Mouse (Mus musculus) embryonic facial prominence, embryonic 13.5 days (tissue): ENCODE measurements around the gene Zc3h7b. TPM values are rescaled to one million over a fixed set of nuclear protein-coding genes. Genes with fewer than 3 reads are reported as not detected.

Experiments used
- ATAC-seq: fragments of 200-750 bp; cut with Nextera tagmentation; 2 replicates; pipeline ENCODE4 v1.8.0; 2017; ENCODE audit warnings: low read depth; ENCODE audit not compliant: insufficient number of reproducible peaks, insufficient read depth, low FRiP score, low TSS enrichment
- H3K27ac ChIP-seq: fragments of 300-500 bp; sonication (generic); 2 replicates; pipeline ENCODE4 v1.5.1; 2015; ENCODE audit warnings: moderate library complexity, mild to moderate bottlenecking, inconsistent platforms
- H3K27me3 ChIP-seq: fragments of 300-500 bp; sonication (generic); 2 replicates; pipeline ENCODE4 v1.6.1; 2015; ENCODE audit warnings: mild to moderate bottlenecking, inconsistent platforms
- H3K36me3 ChIP-seq: fragments of 300-500 bp; sonication (generic); 2 replicates; pipeline ENCODE4 v1.6.1; 2015; ENCODE audit warnings: mild to moderate bottlenecking, inconsistent platforms
- H3K4me1 ChIP-seq: fragments of 300-500 bp; sonication (generic); 2 replicates; pipeline ENCODE4 v1.6.1; 2015; ENCODE audit warnings: inconsistent platforms
- H3K4me2 ChIP-seq: fragments of 300-500 bp; sonication (generic); 2 replicates; pipeline ENCODE4 v1.6.1; 2015; ENCODE audit warnings: moderate library complexity, mild to moderate bottlenecking, inconsistent platforms
- H3K4me3 ChIP-seq: fragments of 300-500 bp; sonication (generic); 2 replicates; pipeline ENCODE4 v1.5.1; 2015; ENCODE audit warnings: mild to moderate bottlenecking, inconsistent platforms
- H3K9ac ChIP-seq: fragments of 300-500 bp; sonication (generic); 2 replicates; pipeline ENCODE4 v1.6.1; 2015; ENCODE audit warnings: mild to moderate bottlenecking, inconsistent platforms
- H3K9me3 ChIP-seq: fragments of 300-500 bp; sonication (generic); 2 replicates; pipeline ENCODE4 v1.6.1; 2016; ENCODE audit warnings: inconsistent platforms
- WGBS: fragments of 180-500 bp; shearing (Covaris S2); methylation state at CpG from one replicate; pipeline ENCODE4 v1.1.7; 2015; ENCODE audit warnings: mixed read lengths; 5-methylcytosine and 5-hydroxymethylcytosine counted together
- polyA plus RNA-seq: library from polyadenylated mRNA; unstranded; fragments of >200 nt; fragmentation: Nextera tagmentation; extraction: Ambion mirVana; gene quantifications from 2 replicates; pipeline ENCODE4 v1.2.1, GENCODE M21; 2015

The Zc3h7b gene
- polyA plus RNA-seq, 1 experiment from 2014 or later, result 35.4 TPM

GRCm38 (mm10) chr15:81769037-81769436, 24.2 kb downstream of the Zc3h7b start:
- H3K27ac ChIP-seq, result no peak overlapping the region
- no peaks in the 10 kb centered on the region for H3K27me3 ChIP-seq
- no peak for ATAC-seq
- 58% methylated on average over 12 of the region's 13 CpGs for WGBS
- H3K4me3 ChIP-seq, result no peak overlapping the region
- H3K9ac ChIP-seq, result no peak overlapping the region
- peaks cover 62% of the 10 kb centered on the region for H3K36me3 ChIP-seq
- H3K4me2 ChIP-seq, result no peak overlapping the region
- H3K9me3 ChIP-seq, result no peaks in the 10 kb centered on the region
- H3K4me1 ChIP-seq, result peaks cover 19% of the 10 kb centered on the region

GRCm38 (mm10) chr15:81772431-81773120, 27.7 kb downstream of the Zc3h7b start:
- Histone ChIP-seq H3K9me3 (no peaks in the 10 kb centered on the region), H3K4me3 (no peak overlapping the region), H3K27me3 (no peaks in the 10 kb centered on the region), H3K4me1 (peaks cover 19% of the 10 kb centered on the region), H3K27ac (peak overlapping the region; percentile 45; the same call in 1 of the 2 replicates), H3K9ac (0 out of 2 replicates have a peak overlapping the region, but pooled peaks have one; percentile 6), H3K36me3 (peaks cover 91% of the 10 kb centered on the region), H3K4me2 (0 out of 2 replicates have a peak overlapping the region, but pooled peaks have one; percentile 18)
- WGBS, result 38% methylated on average over 20 of the region's 20 CpGs
- ATAC-seq, result no peak

DNA sequence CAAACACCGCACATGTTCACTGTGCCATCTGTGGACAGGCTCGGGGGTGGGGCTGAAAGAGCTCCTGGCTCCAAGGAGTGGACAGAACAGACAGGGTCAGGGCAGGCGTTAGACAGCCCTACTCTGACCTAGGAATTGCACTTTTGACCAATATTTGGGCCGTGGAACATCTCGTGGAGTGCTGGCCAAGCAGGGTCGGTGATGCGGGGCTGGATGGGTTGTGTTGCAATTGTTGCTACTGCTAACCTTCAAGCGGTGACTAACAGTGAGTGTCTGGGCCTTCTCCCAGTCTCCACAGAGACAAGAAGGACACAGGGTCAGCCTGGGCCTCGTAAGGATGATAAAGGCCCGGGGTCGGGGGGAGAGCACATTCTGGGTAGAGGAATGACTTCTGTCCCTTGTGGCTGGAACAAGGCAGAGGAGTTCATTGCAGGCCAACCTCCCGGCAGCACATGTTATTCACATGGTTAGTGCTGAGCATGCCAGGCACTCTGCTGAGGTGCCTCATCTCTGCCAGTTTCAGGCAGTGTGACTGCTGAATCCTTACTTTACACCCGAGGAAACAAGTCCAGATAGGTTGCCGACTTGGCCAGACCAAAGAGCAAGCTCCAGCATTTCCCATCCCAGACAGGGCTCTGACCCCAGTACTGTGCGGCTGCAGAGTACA, 29.8 kb downstream of the Zc3h7b start:
- H3K27ac ChIP-seq, result no peak overlapping the region
- no peak overlapping the region for H3K4me2 ChIP-seq
- no peak for ATAC-seq
- H3K9me3 ChIP-seq, result no peaks in the 10 kb centered on the region
- H3K27me3 ChIP-seq, result no peaks in the 10 kb centered on the region
- H3K36me3 ChIP-seq, result peaks cover 91% of the 10 kb centered on the region
- no peak overlapping the region for H3K9ac ChIP-seq
- no peak overlapping the region for H3K4me3 ChIP-seq
- 88% methylated on average over 15 of the region's 15 CpGs for WGBS
- H3K4me1 ChIP-seq, result peaks cover 19% of the 10 kb centered on the region

GRCm38 (mm10) chr15:81776631-81777422, 32.0 kb downstream of the Zc3h7b start:
- H3K36me3 ChIP-seq, result peaks cover 98% of the 10 kb centered on the region

DNA sequence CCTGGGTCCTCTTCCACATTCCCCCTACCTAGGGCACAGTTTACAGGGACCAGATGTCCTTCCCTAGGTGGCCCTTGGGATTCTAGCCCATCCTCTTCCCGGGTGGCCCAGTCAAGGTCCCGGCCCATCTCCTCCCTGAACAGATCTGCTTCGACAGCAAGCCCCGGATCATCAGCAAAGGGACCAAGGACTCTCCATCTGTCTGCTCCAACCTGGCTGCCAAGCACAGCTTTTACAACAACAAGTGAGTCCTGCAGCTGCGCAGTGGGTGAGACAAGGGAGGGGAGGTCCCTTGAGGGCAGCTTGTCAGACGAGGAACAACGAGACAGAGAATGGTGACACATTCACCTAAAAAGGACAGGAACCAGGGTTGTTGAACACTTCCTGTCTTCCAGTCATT, 37.0 kb downstream of the Zc3h7b start:
- Histone ChIP-seq H3K9me3 (no peaks in the 10 kb centered on the region), H3K27me3 (no peaks in the 10 kb centered on the region), H3K4me3 (no peak overlapping the region), H3K27ac (no peak overlapping the region), H3K4me2 (no peak overlapping the region), H3K4me1 (no peaks in the 10 kb centered on the region), H3K9ac (no peak overlapping the region), H3K36me3 (peaks cover 98% of the 10 kb centered on the region)
- ATAC-seq, result no peak
- WGBS, result 78% methylated on average over 7 of the region's 7 CpGs

More at GRCm38 (mm10) chr15:81776631-81777422, 32.0 kb downstream of the Zc3h7b start:
- Histone ChIP-seq H3K4me1 (peaks cover 15% of the 10 kb centered on the region), H3K9ac (no peak overlapping the region), H3K4me2 (no peak overlapping the region), H3K4me3 (no peak overlapping the region), H3K27ac (no peak overlapping the region), H3K9me3 (no peaks in the 10 kb centered on the region), H3K27me3 (no peaks in the 10 kb centered on the region)
- ATAC-seq, result no peak
- WGBS, result 86% methylated on average over 11 of the region's 11 CpGs

DNA sequence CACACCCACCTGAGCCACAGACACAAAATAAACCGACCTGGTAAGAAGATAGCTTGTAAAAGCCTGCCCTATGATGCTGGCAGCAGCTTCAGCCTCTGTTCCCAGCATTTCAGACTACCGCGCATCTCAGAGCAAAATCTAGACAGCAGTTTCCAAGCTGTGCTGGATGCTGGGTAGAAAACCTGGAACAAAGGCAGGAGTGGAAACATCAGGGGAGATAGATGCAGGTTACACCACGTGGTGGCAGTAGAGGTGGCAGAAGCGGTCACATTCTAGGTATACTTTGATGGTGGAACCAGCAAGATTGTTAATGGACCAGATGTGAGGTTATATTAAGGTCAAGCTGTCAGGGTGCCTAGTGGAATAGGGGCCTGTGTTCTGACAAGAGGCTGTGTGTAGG, 39.9 kb downstream of the Zc3h7b start:
- Histone ChIP-seq H3K9me3 (no peaks in the 10 kb centered on the region), H3K27me3 (no peaks in the 10 kb centered on the region), H3K36me3 (peaks cover 95% of the 10 kb centered on the region), H3K4me2 (no peak overlapping the region), H3K4me3 (no peak overlapping the region), H3K4me1 (no peaks in the 10 kb centered on the region), H3K27ac (no peak overlapping the region), H3K9ac (no peak overlapping the region)
- WGBS, result 67% methylated on average over 5 of the region's 5 CpGs
- ATAC-seq, result no peak

- Histone ChIP-seq H3K4me2 (no peak overlapping the region), H3K36me3 (peaks cover 95% of the 10 kb centered on the region), H3K27ac (no peak overlapping the region), H3K4me3 (no peak overlapping the region), H3K9ac (no peak overlapping the region), H3K27me3 (no peaks in the 10 kb centered on the region), H3K9me3 (no peaks in the 10 kb centered on the region), H3K4me1 (no peaks in the 10 kb centered on the region)
- ATAC-seq, result no peak
- 93% methylated on average over 8 of the region's 8 CpGs for WGBS
Measured at GRCm38 (mm10) chr15:81785701-81786100, 40.8 kb downstream of the Zc3h7b start.

DNA sequence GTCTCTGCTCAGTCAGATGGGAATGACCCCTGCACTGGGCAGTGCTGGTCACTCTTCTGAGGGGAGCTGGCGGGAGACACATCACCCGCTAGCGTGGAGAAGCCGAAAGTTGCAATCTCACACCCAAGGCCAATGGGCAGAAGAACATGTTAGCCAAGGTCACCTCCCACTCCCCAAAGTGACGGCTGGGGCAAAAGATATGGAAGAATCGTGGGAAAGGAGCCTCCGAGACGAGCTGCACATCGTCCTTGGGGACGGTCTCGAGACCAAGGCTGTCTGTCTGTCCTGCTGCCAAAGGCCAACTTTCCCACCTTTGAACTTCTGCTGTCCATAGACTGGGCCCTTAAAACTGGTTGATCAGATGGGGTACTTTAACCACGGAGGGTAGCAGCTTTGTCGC, 42.7 kb downstream of the Zc3h7b start:
- Histone ChIP-seq H3K27ac (no peak overlapping the region), H3K4me2 (no peak overlapping the region), H3K4me3 (no peak overlapping the region), H3K36me3 (peaks cover 95% of the 10 kb centered on the region), H3K27me3 (no peaks in the 10 kb centered on the region), H3K9ac (no peak overlapping the region), H3K4me1 (no peaks in the 10 kb centered on the region), H3K9me3 (no peaks in the 10 kb centered on the region)
- no peak for ATAC-seq
- 94% methylated on average over 13 of the region's 13 CpGs for WGBS

- H3K4me1 ChIP-seq, result no peaks in the 10 kb centered on the region
- ATAC-seq, result no peak
- WGBS, result 93% methylated on average over 9 of the region's 9 CpGs
- no peak overlapping the region for H3K27ac ChIP-seq
- no peak overlapping the region for H3K4me2 ChIP-seq
- H3K36me3 ChIP-seq, result peaks cover 81% of the 10 kb centered on the region
- H3K9ac ChIP-seq, result no peak overlapping the region
- H3K27me3 ChIP-seq, result no peaks in the 10 kb centered on the region
- H3K4me3 ChIP-seq, result no peak overlapping the region
- no peaks in the 10 kb centered on the region for H3K9me3 ChIP-seq
Measured at GRCm38 (mm10) chr15:81792444-81792843, 47.6 kb downstream of the Zc3h7b start.

DNA sequence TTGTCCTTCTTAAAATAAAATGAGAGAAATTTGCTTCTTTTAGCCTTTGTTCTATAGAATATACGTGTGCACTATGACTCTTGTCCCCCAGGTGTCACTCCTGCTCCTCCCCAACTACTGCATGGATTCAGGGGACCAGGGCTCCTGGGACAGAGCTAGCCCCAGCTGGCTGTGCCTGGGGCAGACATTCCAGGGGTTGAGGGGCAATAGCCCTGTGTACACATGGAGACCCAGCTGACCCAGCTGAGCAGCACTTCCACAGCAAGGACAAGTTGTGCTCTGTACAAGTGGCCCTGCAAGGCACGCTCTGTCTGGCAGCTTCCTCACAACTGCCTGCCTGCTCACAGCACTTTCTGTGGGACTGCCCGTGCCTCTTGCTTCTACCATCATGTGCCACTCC, 51.4 kb downstream of the Zc3h7b start:
- H3K4me3 ChIP-seq, result no peak overlapping the region
- H3K4me1 ChIP-seq, result no peaks in the 10 kb centered on the region
- no peak overlapping the region for H3K9ac ChIP-seq
- H3K4me2 ChIP-seq, result no peak overlapping the region
- H3K36me3 ChIP-seq, result peaks cover 51% of the 10 kb centered on the region
- no peaks in the 10 kb centered on the region for H3K9me3 ChIP-seq
- ATAC-seq, result no peak
- H3K27ac ChIP-seq, result no peak overlapping the region
- WGBS, result 64% methylated on average over 3 of the region's 3 CpGs
- H3K27me3 ChIP-seq, result no peaks in the 10 kb centered on the region

DNA sequence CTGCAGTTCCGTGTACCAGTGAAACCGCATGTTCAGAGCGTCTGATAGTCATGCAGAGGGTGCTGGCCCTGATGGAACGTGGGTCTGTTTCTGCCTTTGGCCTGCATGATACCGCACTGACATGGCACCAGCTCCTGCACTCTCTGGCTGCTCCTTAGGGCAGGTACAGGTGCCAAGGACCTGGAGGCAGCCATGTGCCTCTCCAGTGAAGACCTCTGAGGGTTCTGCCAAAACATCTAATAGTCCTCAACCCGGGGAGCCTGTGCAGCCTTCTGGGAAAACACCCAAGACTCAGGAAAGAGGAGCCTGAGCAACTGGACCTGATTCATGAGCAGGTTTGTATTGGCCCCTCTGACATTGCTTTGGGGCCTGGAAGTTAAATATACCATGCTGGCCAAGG, 53.0 kb downstream of the Zc3h7b start:
- no peak overlapping the region for H3K4me2 ChIP-seq
- peaks cover 34% of the 10 kb centered on the region for H3K36me3 ChIP-seq
- no peak overlapping the region for H3K4me3 ChIP-seq
- no peak for ATAC-seq
- H3K4me1 ChIP-seq, result peaks cover 11% of the 10 kb centered on the region
- H3K27ac ChIP-seq, result no peak overlapping the region
- WGBS, result 88% methylated on average over 6 of the region's 6 CpGs
- no peaks in the 10 kb centered on the region for H3K27me3 ChIP-seq
- H3K9ac ChIP-seq, result no peak overlapping the region
- no peaks in the 10 kb centered on the region for H3K9me3 ChIP-seq
